Mouse (Mus musculus) cortical plate, adult 2 months (tissue): Measurements from ENCODE around the gene Cux2.

ENCODE experiments used
- CTCF ChIP-seq: fragments of 200-500 bp; IDR thresholded peaks from 2 replicates; pipeline ENCODE4 v1.5.1; 2011; ENCODE audit warnings: mild to moderate bottlenecking, control low read depth, low read length; ENCODE audit not compliant: insufficient read depth; ENCODE audit errors: extremely low read depth
- POLR2A ChIP-seq: fragments of 200-500 bp; IDR thresholded peaks from 2 replicates; pipeline ENCODE4 v1.6.1; 2011; ENCODE audit warnings: mild to moderate bottlenecking, low read length, control low read depth; ENCODE audit not compliant: insufficient read depth; ENCODE audit errors: extremely low read depth

DNA sequence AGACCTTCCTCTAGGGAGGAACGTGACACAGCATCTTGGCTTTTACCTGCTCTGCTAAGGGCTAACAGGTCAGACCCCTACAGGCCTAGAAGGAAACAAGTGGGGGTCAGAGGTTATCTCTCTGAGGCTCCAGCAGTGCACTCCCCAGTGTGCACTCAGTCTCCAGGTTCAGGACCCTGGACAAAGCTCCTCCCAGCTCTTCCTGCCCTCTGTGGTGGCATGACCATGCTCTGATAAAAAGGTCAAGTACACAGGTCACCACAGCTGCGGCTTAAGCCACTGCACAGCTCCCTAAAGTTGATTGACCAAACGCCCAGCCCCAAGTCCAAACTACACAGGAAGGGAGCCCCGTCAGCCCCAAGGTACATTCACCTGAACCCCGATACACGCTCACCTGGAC, 46.4 kb downstream of the Cux2 start:
- no peak for TF ChIP-seq POLR2A
- TF ChIP-seq CTCF: no peak
